Mouse (Mus musculus) fat pad, adult 2 months (tissue): ENCODE measurements around the gene Acvrl1.

Experiments used
- DNase-seq: peaks from one replicate; pipeline ENCODE4 v3.0.0-alpha.2; 2011; ENCODE audit warnings: low read depth, low spot score; ENCODE audit errors: extremely low read depth

The Acvrl1 gene

GRCm38 (mm10) chr15:101189981-101190761 is 61.8 kb downstream of the Acvrl1 start:
- no peak for DNase-seq

GRCm38 (mm10) chr15:101190762-101191150 is 62.4 kb downstream of the Acvrl1 start:
- DNase-seq = no peak

- peak; percentile 94 for DNase-seq
These were observed 63.3 kb downstream of the Acvrl1 start for GRCm38 (mm10) chr15:101191459-101192259.

- no peak for DNase-seq
These were observed 63.9 kb downstream of the Acvrl1 start for GRCm38 (mm10) chr15:101192260-101192640.

- DNase-seq = no peak
These were observed 64.3 kb downstream of the Acvrl1 start for GRCm38 (mm10) chr15:101192651-101193050.

GRCm38 (mm10) chr15:101193971-101194370 is 65.6 kb downstream of the Acvrl1 start:
- no peak for DNase-seq
